Mouse (Mus musculus): ENCODE results near the gene Pias1.

The Pias1 gene

DNA sequence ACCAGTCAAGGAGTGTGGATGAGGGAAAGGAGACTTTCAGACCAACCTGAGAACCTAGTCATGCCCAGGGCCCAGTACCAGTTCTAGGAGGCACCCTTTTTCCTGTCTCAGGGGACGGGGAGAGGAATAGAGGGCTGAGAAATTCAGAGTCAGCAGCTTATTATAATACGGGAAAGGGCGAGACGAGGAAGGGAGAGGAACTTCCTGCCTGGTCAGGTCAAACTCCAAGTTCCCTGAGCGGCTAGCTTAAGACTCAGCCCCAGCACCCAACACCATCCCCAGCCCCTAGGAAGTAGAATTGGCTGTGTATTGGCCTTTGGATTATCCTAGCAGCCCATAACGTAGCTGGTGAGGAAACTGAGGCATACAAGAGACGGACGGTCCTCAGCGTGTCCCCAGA lies 130.5 kb downstream of the Pias1 start:
- DNase-seq (ENCODE audit: low spot score): no peak

DNA sequence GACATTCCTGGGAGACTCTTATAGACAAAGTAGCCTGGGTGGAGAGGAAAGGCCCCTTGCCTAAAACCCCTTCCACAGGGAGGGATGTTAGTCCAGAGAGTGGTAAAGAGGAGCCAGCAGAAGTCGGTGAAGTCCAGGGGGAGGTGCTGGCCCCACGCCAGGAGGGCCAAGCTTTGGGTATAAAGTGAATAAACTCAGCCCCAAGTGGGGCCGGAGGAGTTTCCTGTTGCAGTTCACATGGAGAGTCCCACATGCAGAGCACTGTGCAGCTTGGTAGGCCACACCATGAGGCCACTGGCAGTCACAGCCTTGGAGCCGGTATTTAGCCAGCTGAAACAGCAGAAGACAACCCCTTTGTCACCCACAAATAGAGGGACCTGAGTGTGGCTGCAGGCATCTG lies 133.2 kb downstream of the Pias1 start:
- DNase-seq (ENCODE audit: low spot score): no peak

DNA sequence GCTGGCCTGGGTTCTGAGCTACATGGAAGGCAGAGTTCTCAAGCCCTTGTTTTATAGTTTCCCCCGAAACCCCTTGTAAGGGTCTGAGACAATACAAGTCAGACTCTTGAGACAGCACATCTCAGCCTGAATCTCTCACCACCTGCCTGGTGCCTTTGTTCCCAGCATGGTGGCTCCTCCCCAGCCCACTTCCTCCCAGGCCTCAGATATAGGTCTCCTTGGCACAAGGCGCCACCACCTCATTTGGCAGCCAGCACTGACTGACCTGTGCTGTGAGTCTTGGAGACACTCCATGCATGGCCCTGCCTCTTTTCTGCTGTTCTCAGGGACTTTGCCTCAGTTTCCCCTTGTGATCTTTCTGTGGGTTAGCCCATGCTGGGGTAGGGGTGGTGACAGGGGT lies 136.2 kb downstream of the Pias1 start:
- DNase-seq (ENCODE audit: low spot score): no peak

DNA sequence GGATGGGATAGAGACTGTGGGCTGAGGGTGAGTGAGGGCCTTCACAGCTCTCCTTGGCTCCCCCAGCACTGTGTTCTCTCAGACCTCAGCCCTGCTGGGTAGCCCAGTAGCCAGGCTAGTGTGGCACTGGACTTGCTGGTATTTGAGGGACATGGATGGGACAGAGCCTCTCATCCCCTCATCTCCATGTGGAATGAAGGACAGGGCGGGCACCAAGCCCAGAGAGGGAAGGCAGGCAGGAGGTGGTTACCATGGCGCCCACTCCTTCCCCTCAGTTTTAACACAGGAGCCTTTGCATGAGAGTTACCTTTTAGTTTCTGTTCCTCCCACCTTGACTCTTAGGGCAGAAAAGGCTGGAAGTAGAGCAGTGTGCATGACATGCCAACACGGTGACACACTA lies 139.1 kb downstream of the Pias1 start:
- no peak for DNase-seq (ENCODE audit: low spot score)

DNA sequence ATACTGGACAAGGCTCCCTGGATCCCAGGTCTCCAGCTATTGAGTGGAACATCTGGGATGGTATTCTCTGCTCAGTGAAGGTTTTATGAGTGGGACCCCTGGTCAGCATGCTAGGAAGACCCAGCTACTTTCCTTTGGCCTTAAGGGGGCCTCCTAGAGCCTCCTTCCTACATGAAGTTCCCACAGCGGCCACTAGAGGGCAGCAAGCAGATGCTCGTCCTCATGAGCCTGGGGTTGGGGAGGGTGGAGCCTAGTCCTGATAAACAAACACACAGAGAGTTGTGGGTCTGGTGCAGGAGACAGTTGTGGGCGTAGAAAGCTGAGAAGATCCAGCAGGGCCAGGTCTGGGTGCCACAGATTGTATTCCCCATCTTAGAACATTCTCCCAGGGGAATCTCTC lies 140.0 kb downstream of the Pias1 start:
- DNase-seq (ENCODE audit: low spot score): peak; percentile 77

DNA sequence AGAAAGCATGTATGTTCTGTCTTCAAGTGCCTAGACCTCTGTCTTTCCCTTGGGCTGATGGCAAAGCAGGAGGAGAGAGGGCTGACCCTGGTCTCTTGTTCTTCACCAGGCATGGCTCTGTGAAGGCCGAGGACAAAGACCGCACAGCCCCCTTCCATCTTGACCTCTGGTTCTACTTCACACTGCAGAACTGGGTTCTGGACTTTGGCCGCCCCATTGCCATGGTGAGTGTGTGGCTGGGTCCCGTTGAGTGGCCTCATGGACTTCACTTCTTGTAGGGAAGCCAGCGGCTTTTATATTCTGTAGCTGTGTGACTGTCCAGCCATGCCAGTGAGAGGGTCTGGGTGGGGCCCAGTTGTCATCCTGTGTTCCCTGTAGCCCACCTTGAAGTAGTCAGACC lies 143.3 kb downstream of the Pias1 start:
- DNase-seq (ENCODE audit: low spot score): no peak

DNA sequence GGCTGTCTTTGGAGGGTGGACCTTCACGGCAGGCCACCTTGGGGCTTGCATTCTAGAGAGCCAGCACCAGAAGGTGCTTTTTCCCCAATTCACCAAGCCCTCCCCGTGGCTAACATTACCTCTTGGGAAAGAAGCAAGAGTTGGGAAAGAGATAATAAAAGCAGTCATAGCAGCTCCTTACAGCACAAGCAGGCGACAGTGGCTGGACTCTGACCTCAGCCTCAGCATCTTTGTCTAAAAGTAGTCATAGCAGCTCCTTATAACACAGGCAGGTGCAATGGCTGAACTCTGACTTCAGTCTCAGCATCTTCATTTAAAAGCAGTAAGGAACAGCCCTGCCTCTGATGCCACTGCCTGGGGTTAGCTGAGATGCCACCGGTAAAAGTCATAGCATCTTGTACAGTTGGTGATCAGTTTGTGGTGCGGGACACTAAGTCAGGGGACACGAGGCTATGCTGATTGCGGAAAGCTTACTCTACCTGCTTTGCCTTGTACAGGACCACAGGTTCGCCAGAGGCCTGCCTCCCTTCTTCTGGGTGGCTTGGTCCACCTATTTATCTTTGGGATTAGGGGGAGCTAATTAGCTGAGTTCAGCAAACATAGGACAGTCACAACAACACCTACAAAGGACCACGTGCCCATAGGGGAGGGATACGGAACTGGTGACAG lies 144.2 kb downstream of the Pias1 start:
- DNase-seq (ENCODE audit: low spot score): no peak

DNA sequence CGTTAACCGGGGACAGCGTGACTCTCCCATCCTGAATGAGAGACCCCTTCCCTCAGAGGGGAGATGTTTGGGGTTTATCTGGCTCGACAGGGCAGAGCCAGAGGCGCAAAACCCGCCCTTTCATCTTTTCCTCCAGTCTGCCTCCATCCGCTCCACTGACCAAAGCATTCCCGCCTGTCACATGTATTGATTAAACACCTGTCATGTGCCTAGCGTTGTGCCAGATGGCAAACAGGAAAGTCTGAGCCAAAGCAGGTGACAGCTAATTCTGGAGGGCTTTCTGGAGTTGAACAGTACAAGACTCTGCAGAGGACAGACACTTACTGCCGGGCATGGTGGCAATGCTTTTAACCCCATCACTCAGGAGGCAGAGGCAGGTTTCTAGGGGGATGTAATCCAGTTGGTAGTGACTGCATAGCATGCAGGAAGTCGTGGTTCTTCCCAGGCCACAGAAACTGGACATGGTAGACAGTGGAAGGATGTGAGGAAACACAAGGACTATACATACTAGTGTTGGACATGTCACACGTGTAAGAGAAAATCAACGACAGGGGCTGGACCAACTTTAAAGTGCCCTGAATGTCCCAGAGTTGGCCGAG lies 148.5 kb downstream of the Pias1 start:
- DNase-seq (ENCODE audit: low spot score): no peak

DNA sequence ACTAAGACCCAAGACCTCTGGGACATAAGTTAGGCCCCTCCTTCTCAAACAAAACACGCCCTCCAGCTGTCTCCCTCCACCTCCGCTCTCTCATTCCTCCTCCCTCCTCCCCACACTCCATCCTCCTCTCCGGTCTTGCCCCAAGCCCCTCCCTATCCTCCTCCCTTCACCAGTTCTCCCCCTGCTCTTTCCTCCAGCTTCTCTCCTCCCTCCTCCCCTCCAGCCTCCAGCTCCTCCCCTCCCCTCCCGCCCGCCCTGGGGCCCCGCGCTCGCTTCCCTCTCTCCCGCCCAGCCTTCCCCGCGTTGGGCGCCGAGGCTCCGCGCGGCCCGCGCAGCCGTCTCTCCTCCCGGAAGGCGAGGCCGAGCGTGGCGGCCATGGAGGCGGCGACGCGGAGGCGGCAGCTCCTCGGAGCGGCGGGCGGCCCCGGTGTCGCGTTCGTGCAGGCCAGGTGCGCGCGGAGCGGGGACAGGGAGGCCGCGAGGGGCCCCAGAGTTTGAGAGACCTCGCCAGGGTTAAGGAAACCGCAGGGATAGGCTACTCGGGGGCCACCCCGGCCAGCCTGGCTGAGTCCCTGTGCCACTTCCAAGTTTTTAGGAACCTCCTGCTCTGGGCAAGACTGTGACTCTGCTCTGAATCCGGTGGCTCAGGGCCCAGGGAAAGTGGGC lies 149.1 kb downstream of the Pias1 start, which contains the start of gene Cln6:
Gene Cln6 (plus strand): TSS at position 280 of the 666 bp plus-strand sequence.
- DNase-seq (ENCODE audit: low spot score): peak; percentile 48

DNA sequence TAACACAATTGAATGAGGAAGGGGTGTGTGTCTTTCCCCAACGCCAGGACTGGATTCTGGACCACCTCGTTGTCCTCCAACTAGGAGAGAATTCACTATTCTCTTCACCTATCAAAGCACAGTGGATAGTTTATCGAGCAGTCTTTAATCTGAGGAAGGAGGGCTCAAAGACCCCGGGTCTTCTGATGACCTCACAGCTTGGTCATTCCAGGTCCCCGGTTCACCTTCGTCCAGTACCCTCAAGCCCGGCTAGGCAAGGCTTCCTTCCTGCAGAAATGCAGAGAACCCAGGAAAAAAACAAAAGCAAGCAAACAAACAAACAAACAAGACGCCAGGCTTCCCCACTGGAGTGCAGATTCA lies 149.6 kb downstream of the Pias1 start:
- DNase-seq (ENCODE audit: low spot score): no peak

DNA sequence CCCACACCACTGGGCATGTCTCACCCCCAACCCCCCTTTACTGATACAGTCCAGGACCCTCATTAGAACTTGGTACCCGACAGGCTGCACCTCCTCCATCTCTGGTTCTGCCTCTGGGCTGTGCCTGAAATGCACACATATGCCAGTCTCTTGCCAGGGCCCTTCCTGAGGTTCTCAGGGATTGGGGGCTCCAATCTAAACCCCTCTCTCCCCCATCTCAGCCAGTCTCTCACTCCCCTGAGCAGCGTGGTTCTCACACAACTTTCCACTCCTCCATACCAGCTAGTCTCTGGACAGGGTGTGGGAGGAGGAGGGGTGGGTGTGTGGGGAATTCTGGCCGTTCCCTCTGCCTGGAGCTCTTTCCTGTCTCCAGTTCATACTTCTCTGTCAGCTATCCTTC lies 150.1 kb downstream of the Pias1 start:
- no peak for DNase-seq (ENCODE audit: low spot score)

DNA sequence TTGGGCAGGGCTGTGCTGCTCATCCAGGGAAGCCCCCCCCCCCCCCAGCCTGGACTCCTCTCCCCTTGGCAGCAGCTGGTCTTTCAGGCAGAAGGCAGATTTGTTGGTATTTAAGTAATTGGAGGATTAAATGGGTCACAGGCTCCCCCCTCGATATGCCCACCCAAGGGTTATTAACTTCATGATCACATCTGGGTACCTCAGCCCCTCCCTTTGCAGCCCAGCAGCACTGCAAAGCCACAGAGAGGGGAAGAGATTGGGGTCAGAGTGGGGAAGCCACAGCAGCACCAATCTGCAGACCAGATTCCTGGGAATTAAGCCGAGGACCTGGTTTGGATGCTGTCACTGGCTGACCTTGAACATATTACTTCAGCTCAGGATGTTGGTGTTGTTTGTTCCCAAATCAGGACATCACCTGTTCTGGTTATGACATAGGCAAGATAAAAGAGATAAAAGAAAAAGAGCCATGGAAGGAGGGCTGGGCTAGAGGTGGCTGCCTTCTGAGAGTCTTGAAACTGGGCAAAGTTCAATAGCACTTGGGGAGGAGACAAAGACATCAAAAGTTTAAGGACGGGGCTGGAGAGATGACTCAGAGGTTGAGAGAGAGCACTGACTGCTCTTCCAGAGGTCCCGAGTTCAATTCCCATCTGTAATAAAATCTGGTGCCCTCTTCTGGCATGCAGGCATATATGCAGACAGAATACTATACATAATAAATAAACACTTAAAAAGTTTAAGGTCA lies 151.8 kb downstream of the Pias1 start:
- no peak for DNase-seq (ENCODE audit: low spot score)

DNA sequence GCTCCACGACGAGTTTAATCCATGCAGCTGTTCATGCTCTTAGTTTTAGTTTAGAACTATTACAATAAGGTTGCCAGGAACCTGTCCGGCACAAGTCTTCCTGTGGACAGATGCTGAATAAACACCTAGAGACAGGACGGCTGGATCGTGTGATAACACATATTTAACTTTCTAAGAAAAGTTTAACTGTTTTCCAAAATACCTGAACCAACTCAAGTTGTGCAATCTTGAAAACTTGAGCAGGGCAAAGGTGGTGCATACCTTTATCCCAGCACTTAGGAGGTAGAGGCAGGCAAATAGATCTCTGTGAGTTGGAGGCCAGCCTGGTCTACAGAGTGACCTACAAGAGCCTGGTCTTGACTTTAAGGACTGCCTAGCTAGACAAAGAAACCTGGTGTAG lies 152.8 kb downstream of the Pias1 start:
- DNase-seq (ENCODE audit: low spot score): no peak

DNA sequence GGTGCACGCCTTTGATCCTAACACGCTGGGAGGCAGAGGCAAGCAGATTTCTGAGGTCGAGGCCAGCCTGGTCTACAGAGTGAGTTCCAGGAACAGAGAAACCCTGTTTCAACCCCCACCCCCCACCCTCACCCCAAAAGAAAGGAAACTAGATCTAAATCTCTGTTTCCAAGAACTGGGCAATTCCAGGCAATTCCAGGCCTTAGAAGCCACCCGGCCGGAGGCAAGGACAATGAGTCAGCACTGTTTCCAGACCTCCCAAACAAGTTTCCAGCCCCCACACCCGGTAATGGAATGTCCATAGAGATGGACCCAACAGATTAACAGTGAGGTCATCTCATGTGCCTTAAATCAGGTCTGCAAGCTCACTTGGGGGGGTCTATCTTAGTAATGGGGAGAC lies 157.8 kb downstream of the Pias1 start:
- DNase-seq (ENCODE audit: low spot score): no peak

DNA sequence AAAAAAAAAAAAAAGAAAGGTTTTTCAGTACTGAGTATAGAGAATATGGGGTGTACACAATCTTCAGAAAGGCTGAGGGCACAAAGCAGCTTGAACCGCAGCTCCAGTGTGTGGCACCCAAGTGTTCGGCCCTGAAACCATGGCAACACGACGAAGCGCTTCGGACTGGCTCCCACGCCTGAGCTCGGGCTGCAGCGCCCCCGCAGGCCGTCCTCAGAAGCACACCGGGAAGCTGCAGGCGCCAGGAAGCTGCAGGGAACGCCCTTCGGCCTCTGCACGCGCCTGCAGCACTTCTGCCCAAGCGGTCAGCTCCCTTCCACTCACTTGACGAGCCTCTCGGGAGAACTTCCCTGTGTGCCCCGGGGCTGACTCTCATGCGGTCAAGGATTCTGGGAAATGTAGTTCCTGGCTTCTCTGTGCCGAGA lies 159.1 kb downstream of the Pias1 start:
- DNase-seq (ENCODE audit: low spot score): peak; percentile 88
